Mouse (Mus musculus) forebrain, embryonic 15.5 days (tissue): Measurements from ENCODE around the gene P2ry6. TPM values are rescaled to one million over a fixed set of nuclear protein-coding genes. Genes with fewer than 3 reads are reported as not detected.

ENCODE experiments used
- ATAC-seq: fragments of 200-750 bp; cut with Nextera tagmentation; replicated peaks from 2 replicates; pipeline ENCODE4 v1.8.0; 2017; ENCODE audit warnings: mild to moderate bottlenecking, moderate TSS enrichment, moderate library complexity
- H3K27ac ChIP-seq: fragments of 300-500 bp; sonication (generic); replicated peaks from 2 replicates; pipeline ENCODE4 v1.5.1; 2015; ENCODE audit warnings: mild to moderate bottlenecking, inconsistent platforms
- H3K27me3 ChIP-seq: fragments of 300-500 bp; sonication (generic); 2 replicates; pipeline ENCODE4 v1.6.1; 2015; ENCODE audit warnings: inconsistent platforms
- H3K36me3 ChIP-seq: fragments of 300-500 bp; sonication (generic); 2 replicates; pipeline ENCODE4 v1.6.1; 2015; ENCODE audit warnings: mild to moderate bottlenecking, inconsistent platforms
- H3K4me1 ChIP-seq: fragments of 300-500 bp; sonication (generic); 2 replicates; pipeline ENCODE4 v1.6.1; 2015; ENCODE audit warnings: inconsistent platforms
- H3K4me2 ChIP-seq: fragments of 300-500 bp; sonication (generic); replicated peaks from 2 replicates; pipeline ENCODE4 v1.6.1; 2015; ENCODE audit warnings: mild to moderate bottlenecking, inconsistent platforms
- H3K4me3 ChIP-seq: fragments of 300-500 bp; sonication (generic); 2 replicates; pipeline ENCODE4 v1.5.1; 2015; ENCODE audit warnings: mild to moderate bottlenecking, inconsistent platforms
- H3K9ac ChIP-seq: fragments of 300-500 bp; sonication (generic); replicated peaks from 2 replicates; pipeline ENCODE4 v1.6.1; 2015; ENCODE audit warnings: mild to moderate bottlenecking, inconsistent platforms
- H3K9me3 ChIP-seq: fragments of 300-500 bp; sonication (generic); 2 replicates; pipeline ENCODE4 v1.6.1; 2016; ENCODE audit warnings: inconsistent platforms
- WGBS: fragments of 180-500 bp; shearing (Covaris S2); methylation state at CpG from one replicate; pipeline ENCODE4 v1.1.7; 2015; ENCODE audit warnings: mixed read lengths; 5-methylcytosine and 5-hydroxymethylcytosine counted together
- polyA plus RNA-seq: library from polyadenylated mRNA; unstranded; fragments of >200 nt; fragmentation: Nextera tagmentation; extraction: Ambion mirVana; gene quantifications from 2 replicates; pipeline ENCODE4 v1.2.1, GENCODE M21; 2015

Gene P2ry6
- polyA plus RNA-seq, 1 experiment from 2014 or later, result 2.7 TPM

GRCm38 (mm10) chr7:101002274-101002673 lies 27.8 kb upstream of the P2ry6 start:
- no peak for ATAC-seq
- no peaks in the 10 kb centered on the region for H3K4me1 ChIP-seq
- no peaks in the 10 kb centered on the region for H3K27me3 ChIP-seq
- no peaks in the 10 kb centered on the region for H3K9me3 ChIP-seq
- WGBS, result 63% methylated on average over 6 of the region's 6 CpGs
- no peak overlapping the region for H3K4me3 ChIP-seq
- H3K36me3 ChIP-seq, result no peaks in the 10 kb centered on the region
- H3K27ac ChIP-seq, result no peak overlapping the region
- H3K4me2 ChIP-seq, result no peak overlapping the region
- H3K9ac ChIP-seq, result no peak overlapping the region

- Histone ChIP-seq H3K27me3 (no peaks in the 10 kb centered on the region), H3K4me2 (no peak overlapping the region), H3K9me3 (no peaks in the 10 kb centered on the region), H3K9ac (no peak overlapping the region), H3K27ac (no peak overlapping the region), H3K4me3 (no peak overlapping the region), H3K4me1 (no peaks in the 10 kb centered on the region), H3K36me3 (no peaks in the 10 kb centered on the region)
- 89% methylated on average over 5 of the region's 5 CpGs for WGBS
- ATAC-seq, result no peak
Measured at GRCm38 (mm10) chr7:100999623-101000022, 25.2 kb upstream of the P2ry6 start.

- no peaks in the 10 kb centered on the region for H3K4me1 ChIP-seq
Measured at GRCm38 (mm10) chr7:100998578-100998960, 24.1 kb upstream of the P2ry6 start.

GRCm38 (mm10) chr7:100997951-100998577 lies 23.6 kb upstream of the P2ry6 start:
- no peaks in the 10 kb centered on the region for H3K36me3 ChIP-seq
- no peak overlapping the region for H3K4me2 ChIP-seq
- H3K27ac ChIP-seq, result no peak overlapping the region
- H3K9me3 ChIP-seq, result no peaks in the 10 kb centered on the region
- no peak for ATAC-seq
- no peaks in the 10 kb centered on the region for H3K27me3 ChIP-seq
- 85% methylated on average over 31 of the region's 31 CpGs for WGBS
- H3K9ac ChIP-seq, result no peak overlapping the region
- no peak overlapping the region for H3K4me3 ChIP-seq
- H3K4me1 ChIP-seq, result no peaks in the 10 kb centered on the region

More at GRCm38 (mm10) chr7:100998578-100998960, 24.1 kb upstream of the P2ry6 start:
- no peak overlapping the region for H3K9ac ChIP-seq
- H3K27ac ChIP-seq, result no peak overlapping the region
- H3K36me3 ChIP-seq, result no peaks in the 10 kb centered on the region
- no peak overlapping the region for H3K4me2 ChIP-seq
- ATAC-seq, result no peak
- H3K4me3 ChIP-seq, result no peak overlapping the region
- H3K9me3 ChIP-seq, result no peaks in the 10 kb centered on the region
- 92% methylated on average over 24 of the region's 24 CpGs for WGBS
- no peaks in the 10 kb centered on the region for H3K27me3 ChIP-seq

DNA sequence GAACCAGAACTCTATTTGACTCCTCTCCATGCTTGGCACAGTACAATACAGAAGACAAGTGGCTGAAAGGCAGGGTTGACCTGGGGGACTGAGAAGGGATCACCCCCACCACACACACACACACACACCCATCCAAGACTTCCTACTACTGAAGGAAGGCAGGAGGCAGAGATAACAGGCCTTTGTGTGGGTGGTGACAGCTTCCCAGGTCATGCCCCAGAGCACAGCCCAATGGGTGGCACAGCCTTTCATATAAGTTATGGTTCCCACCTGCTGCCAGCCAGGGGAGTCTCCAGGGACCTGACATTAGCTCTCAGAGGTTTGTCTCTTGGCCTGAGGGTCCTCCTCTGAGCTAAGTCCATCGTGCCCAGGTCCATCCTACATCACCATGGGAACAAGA lies 22.8 kb upstream of the P2ry6 start:
- H3K36me3 ChIP-seq, result no peaks in the 10 kb centered on the region
- no peak overlapping the region for H3K27ac ChIP-seq
- no peaks in the 10 kb centered on the region for H3K4me1 ChIP-seq
- H3K4me3 ChIP-seq, result no peak overlapping the region
- H3K4me2 ChIP-seq, result no peak overlapping the region
- no peaks in the 10 kb centered on the region for H3K27me3 ChIP-seq
- ATAC-seq, result no peak
- WGBS, result 81% methylated on average over 1 of the region's 1 CpGs
- no peak overlapping the region for H3K9ac ChIP-seq
- H3K9me3 ChIP-seq, result no peaks in the 10 kb centered on the region

GRCm38 (mm10) chr7:100995951-100996350 lies 21.5 kb upstream of the P2ry6 start:
- H3K27ac ChIP-seq, result no peak overlapping the region
- no peak for ATAC-seq
- no peak overlapping the region for H3K4me3 ChIP-seq
- no peaks in the 10 kb centered on the region for H3K4me1 ChIP-seq
- H3K36me3 ChIP-seq, result no peaks in the 10 kb centered on the region
- H3K4me2 ChIP-seq, result no peak overlapping the region
- WGBS, result 84% methylated on average over 3 of the region's 3 CpGs
- H3K9me3 ChIP-seq, result no peaks in the 10 kb centered on the region
- H3K27me3 ChIP-seq, result no peaks in the 10 kb centered on the region
- H3K9ac ChIP-seq, result no peak overlapping the region

GRCm38 (mm10) chr7:100995260-100995864 lies 20.9 kb upstream of the P2ry6 start:
- Histone ChIP-seq H3K36me3 (no peaks in the 10 kb centered on the region), H3K27ac (no peak overlapping the region), H3K9me3 (no peaks in the 10 kb centered on the region), H3K4me1 (no peaks in the 10 kb centered on the region), H3K4me3 (no peak overlapping the region), H3K4me2 (no peak overlapping the region), H3K27me3 (no peaks in the 10 kb centered on the region), H3K9ac (no peak overlapping the region)
- ATAC-seq, result no peak
- 88% methylated on average over 7 of the region's 7 CpGs for WGBS

GRCm38 (mm10) chr7:100993166-100993565 lies 18.7 kb upstream of the P2ry6 start:
- Histone ChIP-seq H3K9ac (no peak overlapping the region), H3K27ac (no peak overlapping the region), H3K4me3 (no peak overlapping the region), H3K36me3 (no peaks in the 10 kb centered on the region), H3K4me1 (no peaks in the 10 kb centered on the region), H3K27me3 (no peaks in the 10 kb centered on the region), H3K9me3 (no peaks in the 10 kb centered on the region), H3K4me2 (no peak overlapping the region)
- no peak for ATAC-seq
- WGBS, result 37% methylated on average over 4 of the region's 4 CpGs

DNA sequence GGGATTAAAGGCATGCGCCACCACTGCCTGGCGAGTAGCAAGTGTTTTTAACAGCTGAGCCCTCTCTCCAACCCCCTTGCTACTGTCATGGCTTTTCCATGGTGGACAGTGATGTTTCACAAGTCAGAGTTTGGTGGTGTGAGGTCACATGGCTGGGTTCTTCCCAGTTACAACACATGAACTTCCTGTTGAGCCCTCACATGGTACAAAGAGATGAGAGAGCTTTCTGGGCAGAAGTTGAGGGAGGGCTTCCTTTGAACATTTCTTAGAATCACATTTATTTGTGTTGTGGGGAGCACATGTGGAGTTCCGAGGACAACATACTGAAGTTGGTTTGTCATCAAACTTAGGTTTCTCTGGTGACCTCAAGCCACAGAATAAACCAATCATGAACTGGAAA lies 17.5 kb upstream of the P2ry6 start:
- Histone ChIP-seq H3K4me3 (no peak overlapping the region), H3K27ac (no peak overlapping the region), H3K4me2 (no peak overlapping the region), H3K9me3 (no peaks in the 10 kb centered on the region), H3K9ac (no peak overlapping the region), H3K27me3 (no peaks in the 10 kb centered on the region), H3K36me3 (no peaks in the 10 kb centered on the region), H3K4me1 (no peaks in the 10 kb centered on the region)
- ATAC-seq, result no peak
- 97% methylated on average over 3 of the region's 3 CpGs for WGBS

GRCm38 (mm10) chr7:100990636-100991311 lies 16.3 kb upstream of the P2ry6 start:
- Histone ChIP-seq H3K4me1 (no peaks in the 10 kb centered on the region), H3K4me2 (no peak overlapping the region), H3K4me3 (no peak overlapping the region), H3K9me3 (no peaks in the 10 kb centered on the region), H3K9ac (no peak overlapping the region), H3K36me3 (no peaks in the 10 kb centered on the region), H3K27me3 (no peaks in the 10 kb centered on the region), H3K27ac (no peak overlapping the region)
- WGBS, result 22% methylated on average over 9 of the region's 9 CpGs
- ATAC-seq, result no peak

DNA sequence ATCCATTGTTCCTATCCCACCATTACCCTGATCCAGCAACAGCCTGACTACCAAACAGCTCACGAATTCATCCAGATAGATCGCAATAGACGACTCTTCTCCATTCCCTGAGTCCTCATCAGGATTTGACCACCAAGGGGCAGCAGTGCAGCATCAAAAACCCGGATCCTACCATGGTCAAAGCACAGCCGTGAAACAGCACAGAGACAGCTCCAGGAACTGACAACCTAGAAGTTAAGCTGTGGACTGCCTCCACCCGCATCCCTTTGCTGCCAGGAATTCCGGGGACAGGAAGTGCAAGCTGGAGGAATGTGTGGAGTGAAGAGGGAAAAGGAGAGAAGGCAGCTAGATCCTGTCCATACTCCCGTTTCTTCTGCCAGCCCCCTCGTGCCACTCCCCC lies 13.6 kb upstream of the P2ry6 start:
- Histone ChIP-seq H3K9ac (no peak overlapping the region), H3K4me3 (no peak overlapping the region), H3K36me3 (no peaks in the 10 kb centered on the region), H3K9me3 (no peaks in the 10 kb centered on the region), H3K4me2 (no peak overlapping the region), H3K27ac (no peak overlapping the region), H3K4me1 (peaks cover 3% of the 10 kb centered on the region; the same call in 1 of the 2 replicates), H3K27me3 (no peaks in the 10 kb centered on the region)
- WGBS, result 26% methylated on average over 9 of the region's 9 CpGs
- ATAC-seq, result no peak

GRCm38 (mm10) chr7:100984452-100985395 lies 10.3 kb upstream of the P2ry6 start:
- no peak overlapping the region for H3K4me2 ChIP-seq
- H3K36me3 ChIP-seq, result no peaks in the 10 kb centered on the region
- no peak overlapping the region for H3K27ac ChIP-seq
- no peak for ATAC-seq
- peaks cover 3% of the 10 kb centered on the region; the same call in 1 of the 2 replicates for H3K4me1 ChIP-seq
- 38% methylated on average over 21 of the region's 21 CpGs for whole genome bisulfite sequencing
- H3K27me3 ChIP-seq, result no peaks in the 10 kb centered on the region
- H3K9ac ChIP-seq, result no peak overlapping the region
- H3K4me3 ChIP-seq, result no peak overlapping the region
- H3K9me3 ChIP-seq, result no peaks in the 10 kb centered on the region
